Mouse (Mus musculus) midbrain, embryonic 15.5 days (tissue): ENCODE results near the gene Olfr453. TPM values are rescaled to one million over a fixed set of nuclear protein-coding genes. Genes with fewer than 3 reads are reported as not detected.
A peak's percentile ranks its signal among the peaks of the same experiment; 100 is the strongest.

ENCODE experiments used
- ATAC-seq: fragments of 200-750 bp; cut with Nextera tagmentation; replicated peaks from 2 replicates; pipeline ENCODE4 v1.8.0; 2017; ENCODE audit warnings: moderate TSS enrichment
- H3K27ac ChIP-seq: fragments of 300-500 bp; sonication (generic); 2 replicates; pipeline ENCODE4 v1.5.1; 2015; ENCODE audit warnings: mild to moderate bottlenecking, inconsistent platforms
- H3K27me3 ChIP-seq: fragments of 300-500 bp; sonication (generic); replicated peaks from 2 replicates; pipeline ENCODE4 v1.6.1; 2015; ENCODE audit warnings: inconsistent platforms
- H3K36me3 ChIP-seq: fragments of 300-500 bp; sonication (generic); replicated peaks from 2 replicates; pipeline ENCODE4 v1.6.1; 2015; ENCODE audit warnings: inconsistent platforms
- H3K4me1 ChIP-seq: fragments of 300-500 bp; sonication (generic); 2 replicates; pipeline ENCODE4 v1.6.1; 2015; ENCODE audit warnings: inconsistent platforms
- H3K4me2 ChIP-seq: fragments of 300-500 bp; sonication (generic); 2 replicates; pipeline ENCODE4 v1.6.1; 2015; ENCODE audit warnings: inconsistent platforms, mild to moderate bottlenecking, moderate library complexity
- H3K4me3 ChIP-seq: fragments of 300-500 bp; sonication (generic); 2 replicates; pipeline ENCODE4 v1.5.1; 2015; ENCODE audit warnings: mild to moderate bottlenecking, inconsistent platforms
- H3K9ac ChIP-seq: fragments of 300-500 bp; sonication (generic); 2 replicates; pipeline ENCODE4 v1.6.1; 2015; ENCODE audit warnings: mild to moderate bottlenecking, inconsistent platforms
- H3K9me3 ChIP-seq: fragments of 300-500 bp; sonication (generic); 2 replicates; pipeline ENCODE4 v1.6.1; 2016; ENCODE audit warnings: inconsistent platforms
- WGBS: fragments of 180-500 bp; shearing (Covaris S2); methylation state at CpG from one replicate; pipeline ENCODE4 v1.1.7; 2015; ENCODE audit warnings: mixed read lengths; 5-methylcytosine and 5-hydroxymethylcytosine counted together
- polyA plus RNA-seq: library from polyadenylated mRNA; unstranded; fragments of >200 nt; fragmentation: Nextera tagmentation; extraction: Ambion mirVana; gene quantifications from 2 replicates; pipeline ENCODE4 v1.2.1, GENCODE M21; 2015

Gene Olfr453
- polyA plus RNA-seq, result not detected in 2 replicates

GRCm38 (mm10) chr6:42739071-42739470 is at the start of gene Olfr453:
Olfr453 (plus strand) TSS chr6:42739371.
- Histone ChIP-seq H3K36me3 (no peaks in the 10 kb centered on the region), H3K9ac (no peak within 1 kb of the TSS), H3K9me3 (no peaks in the 10 kb centered on the region), H3K27me3 (no peaks in the 10 kb centered on the region), H3K27ac (no peak within 1 kb of the TSS), H3K4me1 (no peaks in the 10 kb centered on the region), H3K4me2 (no peak within 1 kb of the TSS), H3K4me3 (no peak within 1 kb of the TSS)
- no peak for ATAC-seq
- 96% methylated on average over 1 of the region's 1 CpGs for WGBS

GRCm38 (mm10) chr6:42689761-42690160 is 49.4 kb upstream of the Olfr453 start:
- ATAC-seq, result no peak
- H3K4me2 ChIP-seq, result no peak overlapping the region
- no peaks in the 10 kb centered on the region for H3K9me3 ChIP-seq
- H3K4me3 ChIP-seq, result no peak overlapping the region
- H3K27me3 ChIP-seq, result no peaks in the 10 kb centered on the region
- no peak overlapping the region for H3K27ac ChIP-seq
- peaks cover 13% of the 10 kb centered on the region for H3K36me3 ChIP-seq
- H3K4me1 ChIP-seq, result peaks cover 35% of the 10 kb centered on the region
- H3K9ac ChIP-seq, result no peak overlapping the region

GRCm38 (mm10) chr6:42692154-42692516 is 47.0 kb upstream of the Olfr453 start:
- no peaks in the 10 kb centered on the region; the same call in 1 of the 2 replicates for H3K36me3 ChIP-seq
- H3K9me3 ChIP-seq, result no peaks in the 10 kb centered on the region
- H3K4me2 ChIP-seq, result peak overlapping the region; percentile 75
- under 1% methylated on average over 10 of the region's 10 CpGs for WGBS
- H3K4me3 ChIP-seq, result peak overlapping the region; percentile 89
- peak overlapping the region; percentile 98 for H3K27ac ChIP-seq
- peaks cover 36% of the 10 kb centered on the region for H3K4me1 ChIP-seq
- H3K9ac ChIP-seq, result peak overlapping the region; percentile 96
- ATAC-seq, result peak; percentile 91
- H3K27me3 ChIP-seq, result no peaks in the 10 kb centered on the region

- Histone ChIP-seq H3K4me2 (peak overlapping the region; percentile 75), H3K4me1 (peaks cover 36% of the 10 kb centered on the region), H3K9ac (peak overlapping the region; percentile 96), H3K9me3 (no peaks in the 10 kb centered on the region), H3K27ac (peak overlapping the region; percentile 98), H3K4me3 (peak overlapping the region; percentile 89), H3K36me3 (peaks cover 2% of the 10 kb centered on the region; the same call in 1 of the 2 replicates), H3K27me3 (no peaks in the 10 kb centered on the region)
- 0% methylated on average over 32 of the region's 32 CpGs for WGBS
- peak; percentile 94 for ATAC-seq
Observed at GRCm38 (mm10) chr6:42692517-42693190, 46.5 kb upstream of the Olfr453 start.

- Histone ChIP-seq H3K9ac (peak within 1 kb of the TSS; percentile 98), H3K27ac (peak within 1 kb of the TSS; percentile 99), H3K4me2 (peak within 1 kb of the TSS; percentile 53), H3K36me3 (no peaks in the 10 kb centered on the region), H3K9me3 (no peaks in the 10 kb centered on the region), H3K4me3 (peak within 1 kb of the TSS; percentile 92), H3K4me1 (peaks cover 27% of the 10 kb centered on the region), H3K27me3 (no peaks in the 10 kb centered on the region)
- under 1% methylated on average over 26 of the region's 28 CpGs for WGBS
- peak; percentile 100 for ATAC-seq
Observed at GRCm38 (mm10) chr6:42709291-42710211, 29.6 kb upstream of the Olfr453 start, which contains the start of gene Tcaf1. Tcaf1 (minus strand) TSS chr6:42710088.

- Histone ChIP-seq H3K27ac (no peak overlapping the region), H3K4me1 (0 out of 2 replicates have a peak, but pooled peaks cover 3% of the 10 kb centered on the region), H3K4me3 (no peak overlapping the region), H3K36me3 (no peaks in the 10 kb centered on the region), H3K9ac (no peak overlapping the region), H3K27me3 (no peaks in the 10 kb centered on the region), H3K4me2 (no peak overlapping the region), H3K9me3 (no peaks in the 10 kb centered on the region)
- 71% methylated on average over 8 of the region's 8 CpGs for WGBS
- no peak for ATAC-seq
Observed at GRCm38 (mm10) chr6:42714668-42715067, 24.5 kb upstream of the Olfr453 start.

- Histone ChIP-seq H3K9me3 (no peaks in the 10 kb centered on the region), H3K9ac (no peak overlapping the region), H3K36me3 (no peaks in the 10 kb centered on the region), H3K27ac (no peak overlapping the region), H3K4me1 (no peaks in the 10 kb centered on the region), H3K27me3 (no peaks in the 10 kb centered on the region), H3K4me2 (no peak overlapping the region), H3K4me3 (no peak overlapping the region)
- no peak for ATAC-seq
Observed at GRCm38 (mm10) chr6:42717973-42718372, 21.2 kb upstream of the Olfr453 start.

GRCm38 (mm10) chr6:42742303-42742702 is 3.1 kb downstream of the Olfr453 start:
- Histone ChIP-seq H3K27me3 (no peaks in the 10 kb centered on the region), H3K4me3 (no peak overlapping the region), H3K36me3 (no peaks in the 10 kb centered on the region), H3K4me2 (no peak overlapping the region), H3K4me1 (no peaks in the 10 kb centered on the region), H3K9me3 (no peaks in the 10 kb centered on the region), H3K27ac (no peak overlapping the region), H3K9ac (no peak overlapping the region)
- 78% methylated on average over 5 of the region's 5 CpGs for WGBS
- no peak for ATAC-seq

- Histone ChIP-seq H3K9ac (no peak overlapping the region), H3K4me3 (no peak overlapping the region), H3K9me3 (no peaks in the 10 kb centered on the region), H3K27me3 (no peaks in the 10 kb centered on the region), H3K4me1 (no peaks in the 10 kb centered on the region), H3K4me2 (no peak overlapping the region), H3K36me3 (no peaks in the 10 kb centered on the region), H3K27ac (no peak overlapping the region)
- no peak for ATAC-seq
Observed at GRCm38 (mm10) chr6:42747846-42748245, 8.7 kb downstream of the Olfr453 start.

- no peak within 1 kb of the TSS for H3K9ac ChIP-seq
- H3K27me3 ChIP-seq, result no peaks in the 10 kb centered on the region
- H3K36me3 ChIP-seq, result no peaks in the 10 kb centered on the region
- WGBS, result 69% methylated on average over 1 of the region's 1 CpGs
- no peak for ATAC-seq
- no peak within 1 kb of the TSS for H3K27ac ChIP-seq
- H3K4me1 ChIP-seq, result no peaks in the 10 kb centered on the region
- no peak within 1 kb of the TSS for H3K4me2 ChIP-seq
- H3K9me3 ChIP-seq, result no peaks in the 10 kb centered on the region
- no peak within 1 kb of the TSS for H3K4me3 ChIP-seq
Observed at GRCm38 (mm10) chr6:42756104-42756503, 16.9 kb downstream of the Olfr453 start, which contains the start of gene Olfr38. Olfr38 (plus strand) TSS chr6:42756404.

GRCm38 (mm10) chr6:42777066-42777465 is 37.9 kb downstream of the Olfr453 start:
- no peak overlapping the region for H3K9ac ChIP-seq
- no peak overlapping the region for H3K4me3 ChIP-seq
- WGBS, result 91% methylated on average over 1 of the region's 1 CpGs
- H3K9me3 ChIP-seq, result no peaks in the 10 kb centered on the region
- ATAC-seq, result no peak
- H3K36me3 ChIP-seq, result no peaks in the 10 kb centered on the region
- H3K4me1 ChIP-seq, result no peaks in the 10 kb centered on the region
- no peak overlapping the region for H3K4me2 ChIP-seq
- no peak overlapping the region for H3K27ac ChIP-seq
- no peaks in the 10 kb centered on the region for H3K27me3 ChIP-seq

- Histone ChIP-seq H3K9me3 (no peaks in the 10 kb centered on the region), H3K9ac (no peak within 1 kb of the TSS), H3K27ac (no peak within 1 kb of the TSS), H3K4me2 (no peak within 1 kb of the TSS), H3K27me3 (no peaks in the 10 kb centered on the region), H3K4me1 (no peaks in the 10 kb centered on the region), H3K4me3 (no peak within 1 kb of the TSS), H3K36me3 (no peaks in the 10 kb centered on the region)
- ATAC-seq, result no peak
Observed at GRCm38 (mm10) chr6:42784793-42785192, 45.6 kb downstream of the Olfr453 start, which contains the start of gene Olfr452. Olfr452 (plus strand) TSS chr6:42785093.
